Mouse (Mus musculus): ENCODE measurements around the gene Pias3.

GRCm38 (mm10) chr3:96737995-96738394, 41.8 kb downstream of the Pias3 start:
- TF ChIP-seq TAL1 (IDR thresholded peaks at IDR 0.05; ENCODE audit: low read length) = no peak
- TF ChIP-seq GATA1 (IDR thresholded peaks at IDR 0.05; ENCODE audit: low read length) = no peak

All from erythroblast, embryonic 14.5 days (primary cell).